ENCODE assay signal across 12 mouse cellular contexts in genomic region chr11:19350331-19351242, GRCm38 (mm10).
DNase-seq lines count a peak whose midpoint lies in the region; ATAC-seq and TF ChIP-seq lines count a peak whose summit lies in the region.
"Had no signal": no experiment of that assay in that cellular context is flagged by ENCODE, and none has a peak within 500 bp of the region (broad histone marks: within the 10 kb centered on the region; RNA-seq: fewer than 3 reads in every experiment).

No protein-coding gene starts in this region.

- H3K9me3 ChIP-seq in kidney, embryonic 15.5 days (replicated peaks): no peaks in the 10 kb centered on the region
- H3K9me3 ChIP-seq in hindbrain, embryonic 15.5 days: no peaks in the 10 kb centered on the region
- no peaks in the 10 kb centered on the region for H3K9me3 ChIP-seq in midbrain, embryonic 14.5 days (ENCODE audit: control insufficient read depth, low read length)

- DNase-seq in kidney, adult 2 months: no peak
- peak; percentile 60 for DNase-seq in embryo, embryonic 10.5 days (ENCODE audit: low spot score)
- DNase-seq in midbrain, embryonic 14.5 days: peak; percentile 59
- DNase-seq in spleen, adult 12 weeks (ENCODE audit: low spot score): no peak
- no peak for DNase-seq in urinary bladder, postnatal 4 days (ENCODE audit: low spot score in 2 of 2)
- no peak for DNase-seq in liver
- DNase-seq: adrenal gland, postnatal 36 days; B cell, adult 2 months; cerebellum, postnatal 25 days had no signal

- no peak for TF ChIP-seq CTCF in kidney, adult 2 months (conservative IDR thresholded peaks at IDR 0.05; ENCODE audit: insufficient read depth, insufficient read length, low read depth, low read length)

- WGBS in kidney, embryonic 15.5 days: 31% methylated on average over 13 of the region's 13 CpGs
- WGBS in kidney, adult 2 months: 31% methylated on average over 13 of the region's 13 CpGs
- 33% methylated on average over 13 of the region's 13 CpGs for WGBS in hindbrain, embryonic 15.5 days
- WGBS in midbrain, embryonic 14.5 days: 64% methylated on average over 13 of the region's 13 CpGs

- peaks cover 17% of the 10 kb centered on the region for H3K4me1 ChIP-seq in kidney, embryonic 15.5 days
- no peaks in the 10 kb centered on the region for H3K4me1 ChIP-seq in kidney, adult 2 months (ENCODE audit: control insufficient read depth, insufficient read depth, low read length)
- H3K4me1 ChIP-seq in hindbrain, embryonic 15.5 days (replicated peaks): peaks cover 11% of the 10 kb centered on the region
- no peaks in the 10 kb centered on the region for H3K4me1 ChIP-seq in midbrain, embryonic 14.5 days (ENCODE audit: control insufficient read depth, insufficient read depth, low read length)

- H3K4me3 ChIP-seq in kidney, embryonic 15.5 days (replicated peaks): no peak overlapping the region
- no peak overlapping the region for H3K4me3 ChIP-seq in kidney, adult 2 months (ENCODE audit: insufficient read depth, low read depth, low read length)
- peak overlapping the region; percentile 15 for H3K4me3 ChIP-seq in hindbrain, embryonic 15.5 days
- no peak overlapping the region for H3K4me3 ChIP-seq in midbrain, embryonic 14.5 days (replicated peaks; ENCODE audit: low read depth, low read length)

- H3K27ac ChIP-seq in kidney, embryonic 15.5 days: peak overlapping the region; percentile 70
- H3K27ac ChIP-seq in kidney, adult 2 months (ENCODE audit: insufficient read depth, low read depth, low read length): no peak overlapping the region
- no peak overlapping the region for H3K27ac ChIP-seq in hindbrain, embryonic 15.5 days (replicated peaks)
- H3K27ac ChIP-seq in midbrain, embryonic 14.5 days (replicated peaks; ENCODE audit: low read depth, low read length): 0 out of 2 replicates have a peak overlapping the region, but pooled peaks have one; percentile 15
- H3K27ac ChIP-seq: macrophage had no signal

- peak; percentile 75 for ATAC-seq in kidney, embryonic 15.5 days (replicated peaks; ENCODE audit: low FRiP score)
- peak; percentile 68 for ATAC-seq in hindbrain, embryonic 15.5 days (ENCODE audit: low FRiP score, low read depth)
- no peak; the same call in 1 of the 2 replicates for ATAC-seq in midbrain, embryonic 14.5 days (ENCODE audit: low FRiP score, low TSS enrichment)

- H3K27me3 ChIP-seq in kidney, embryonic 15.5 days: no peaks in the 10 kb centered on the region
- H3K27me3 ChIP-seq in kidney, adult 2 months (replicated peaks; ENCODE audit: control insufficient read depth, insufficient read depth, low read length): no peaks in the 10 kb centered on the region
- no peaks in the 10 kb centered on the region for H3K27me3 ChIP-seq in hindbrain, embryonic 15.5 days
- H3K27me3 ChIP-seq in midbrain, embryonic 14.5 days (ENCODE audit: control insufficient read depth, insufficient read depth, low read length): no peaks in the 10 kb centered on the region

- H3K4me2 ChIP-seq in kidney, embryonic 15.5 days: peak overlapping the region; percentile 41
- H3K4me2 ChIP-seq in hindbrain, embryonic 15.5 days: peak overlapping the region; percentile 42
- peak overlapping the region; percentile 31 for H3K4me2 ChIP-seq in midbrain, embryonic 14.5 days (ENCODE audit: low read length)

- H3K9ac ChIP-seq in kidney, embryonic 15.5 days: no peak overlapping the region
- H3K9ac ChIP-seq in hindbrain, embryonic 15.5 days: no peak overlapping the region
- no peak overlapping the region; the same call in 1 of the 2 replicates for H3K9ac ChIP-seq in midbrain, embryonic 14.5 days (replicated peaks; ENCODE audit: low read length)

- no peaks in the 10 kb centered on the region for H3K36me3 ChIP-seq in kidney, embryonic 15.5 days
- no peaks in the 10 kb centered on the region for H3K36me3 ChIP-seq in kidney, adult 2 months (ENCODE audit: control insufficient read depth, insufficient read depth, low read length)
- H3K36me3 ChIP-seq in hindbrain, embryonic 15.5 days: no peaks in the 10 kb centered on the region
- H3K36me3 ChIP-seq in midbrain, embryonic 14.5 days (ENCODE audit: control insufficient read depth, insufficient read depth, low read length): no peaks in the 10 kb centered on the region

- no peak for TF ChIP-seq POLR2A in kidney, adult 2 months (IDR thresholded peaks at IDR 0.05; ENCODE audit: low read depth, low read length)

Comparison
In these comparisons a context has a peak if more than half of its experiments do, and no peak if none do; other contexts are left out.
1. H3K27ac ChIP-seq: peak in kidney, embryonic 15.5 days (single experiment) and midbrain, embryonic 14.5 days (single experiment); none in kidney, adult 2 months (single experiment) and hindbrain, embryonic 15.5 days (single experiment).
2. DNase-seq: peak in embryo, embryonic 10.5 days (single experiment) and midbrain, embryonic 14.5 days (single experiment); none in kidney, adult 2 months (single experiment), spleen, adult 12 weeks (single experiment), urinary bladder, postnatal 4 days (0 of 2) and liver (single experiment).
3. Peak in every context shown above with its lines, with median percentiles within 50 percentile points of each other: H3K4me2 ChIP-seq.